Mouse (Mus musculus) neural tube, embryonic 11.5 days (tissue): ENCODE measurements at regions not wholly inside any gene's neighbourhood (a gene's known extent, or its start where the extent isn't known, plus 50 kb on each side); places are given as distances from the start of the nearest gene placed in this dataset.
A peak's percentile ranks its signal among the peaks of the same experiment; 100 is the strongest.

ENCODE experiments used
- ATAC-seq: fragments of 200-750 bp; cut with Nextera tagmentation; 2 replicates; pipeline ENCODE4 v1.8.0; 2017; ENCODE audit warnings: moderate number of reproducible peaks, mild to moderate bottlenecking, moderate TSS enrichment, moderate library complexity; ENCODE audit not compliant: insufficient read depth, low FRiP score, low TSS enrichment
- DNase-seq: peaks from one replicate; pipeline ENCODE4 v3.0.0-alpha.2; 2015; ENCODE audit warnings: low spot score
- H3K27ac ChIP-seq: fragments of 300-500 bp; sonication (generic); 2 replicates; pipeline ENCODE4 v1.5.1; 2014; ENCODE audit warnings: low read depth, mild to moderate bottlenecking, low read length
- H3K27me3 ChIP-seq: fragments of 300-500 bp; sonication (generic); 2 replicates; pipeline ENCODE4 v1.6.1; 2014; ENCODE audit warnings: mild to moderate bottlenecking, low read length, mixed read lengths; ENCODE audit not compliant: control insufficient read depth, insufficient read depth
- H3K36me3 ChIP-seq: fragments of 300-500 bp; sonication (generic); 2 replicates; pipeline ENCODE4 v1.6.1; 2014; ENCODE audit warnings: mild to moderate bottlenecking, low read length, moderate library complexity, mixed read lengths; ENCODE audit not compliant: control insufficient read depth, insufficient read depth
- H3K4me1 ChIP-seq: fragments of 300-500 bp; sonication (generic); 2 replicates; pipeline ENCODE4 v1.6.1; 2014; ENCODE audit warnings: low read length, mixed read lengths; ENCODE audit not compliant: control insufficient read depth, insufficient read depth
- H3K4me2 ChIP-seq: fragments of 300-500 bp; sonication (generic); 2 replicates; pipeline ENCODE4 v1.6.1; 2014; ENCODE audit warnings: low read depth, mild to moderate bottlenecking, moderate library complexity
- H3K4me3 ChIP-seq: fragments of 300-500 bp; sonication (generic); 2 replicates; pipeline ENCODE4 v1.5.1; 2014; ENCODE audit warnings: low read depth, low read length
- H3K9ac ChIP-seq: fragments of 300-500 bp; sonication (generic); 2 replicates; pipeline ENCODE4 v1.6.1; 2014; ENCODE audit warnings: mild to moderate bottlenecking, low read length
- H3K9me3 ChIP-seq: fragments of 300-500 bp; sonication (generic); 2 replicates; pipeline ENCODE4 v1.6.1; 2016; ENCODE audit warnings: low read length; ENCODE audit not compliant: control insufficient read depth
- WGBS: fragments of 180-500 bp; shearing (Covaris S2); extraction: QIAGEN DNeasy Blood & Tissue Kit; methylation state at CpG from one replicate; pipeline ENCODE4 v1.1.7; 2014; 5-methylcytosine and 5-hydroxymethylcytosine counted together

GRCm38 (mm10) chr11:25365433-25365832 is 845.1 kb downstream of the 5730522E02Rik start:
- Histone ChIP-seq H3K9ac (no peak overlapping the region), H3K36me3 (no peaks in the 10 kb centered on the region), H3K4me3 (no peak overlapping the region), H3K27me3 (no peaks in the 10 kb centered on the region), H3K27ac (no peak overlapping the region), H3K4me2 (no peak overlapping the region), H3K9me3 (no peaks in the 10 kb centered on the region), H3K4me1 (no peaks in the 10 kb centered on the region)
- ATAC-seq (no peak), DNase-seq (no peak)
- WGBS, result 76% methylated on average over 6 of the region's 6 CpGs

- WGBS, result 74% methylated on average over 1 of the region's 1 CpGs
- ATAC-seq (no peak), DNase-seq (no peak)
- Histone ChIP-seq H3K4me1 (peaks cover 12% of the 10 kb centered on the region), H3K9ac (no peak overlapping the region), H3K36me3 (no peaks in the 10 kb centered on the region), H3K9me3 (no peaks in the 10 kb centered on the region), H3K27me3 (no peaks in the 10 kb centered on the region), H3K27ac (no peak overlapping the region), H3K4me2 (no peak overlapping the region), H3K4me3 (no peak overlapping the region)
Measured at GRCm38 (mm10) chr11:25359723-25360122, 850.8 kb downstream of the 5730522E02Rik start.

DNA sequence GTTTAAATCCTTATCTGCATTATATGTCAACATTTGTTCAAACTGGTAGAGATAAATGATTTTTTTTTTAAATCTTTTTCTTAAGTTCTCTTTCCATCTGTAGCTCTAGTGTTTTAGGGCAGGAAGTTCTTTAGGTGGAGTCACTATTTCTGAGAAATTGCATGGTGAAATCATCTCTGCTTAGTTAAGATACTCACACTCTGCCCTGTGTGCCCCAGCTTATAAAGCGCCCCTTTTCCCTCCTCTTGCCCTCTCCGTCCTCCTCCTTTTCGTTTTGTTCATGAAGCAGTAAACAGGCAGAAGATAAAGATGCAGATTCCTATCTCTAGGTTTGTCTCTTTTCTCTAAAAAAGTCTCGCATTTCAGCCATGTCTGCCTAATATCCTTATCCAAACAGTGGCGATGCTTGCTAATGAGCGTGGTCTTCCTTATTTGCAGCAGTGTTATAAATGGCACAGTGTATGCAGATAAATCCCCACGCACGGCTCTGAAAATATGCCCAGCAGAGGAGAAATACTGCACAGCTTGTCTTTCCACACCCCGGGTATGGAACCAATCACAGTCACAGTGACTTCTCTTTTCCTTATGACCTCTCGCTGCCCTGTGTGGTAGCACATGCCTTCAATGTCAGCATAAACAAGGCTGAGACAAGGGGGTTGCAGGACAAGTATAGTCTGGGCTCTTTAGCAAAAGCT is 852.7 kb downstream of the 5730522E02Rik start:
- DNase-seq (peak; percentile 31), ATAC-seq (peak; percentile 17; the same call in 1 of the 2 replicates)
- H3K4me1 ChIP-seq, result peaks cover 12% of the 10 kb centered on the region
- H3K27me3 ChIP-seq, result no peaks in the 10 kb centered on the region
- H3K4me2 ChIP-seq, result peak overlapping the region; percentile 35
- H3K4me3 ChIP-seq, result no peak overlapping the region
- WGBS, result 20% methylated on average over 10 of the region's 10 CpGs
- peak overlapping the region; percentile 28 for H3K9ac ChIP-seq
- H3K36me3 ChIP-seq, result no peaks in the 10 kb centered on the region
- no peaks in the 10 kb centered on the region for H3K9me3 ChIP-seq
- H3K27ac ChIP-seq, result peak overlapping the region; percentile 91

DNA sequence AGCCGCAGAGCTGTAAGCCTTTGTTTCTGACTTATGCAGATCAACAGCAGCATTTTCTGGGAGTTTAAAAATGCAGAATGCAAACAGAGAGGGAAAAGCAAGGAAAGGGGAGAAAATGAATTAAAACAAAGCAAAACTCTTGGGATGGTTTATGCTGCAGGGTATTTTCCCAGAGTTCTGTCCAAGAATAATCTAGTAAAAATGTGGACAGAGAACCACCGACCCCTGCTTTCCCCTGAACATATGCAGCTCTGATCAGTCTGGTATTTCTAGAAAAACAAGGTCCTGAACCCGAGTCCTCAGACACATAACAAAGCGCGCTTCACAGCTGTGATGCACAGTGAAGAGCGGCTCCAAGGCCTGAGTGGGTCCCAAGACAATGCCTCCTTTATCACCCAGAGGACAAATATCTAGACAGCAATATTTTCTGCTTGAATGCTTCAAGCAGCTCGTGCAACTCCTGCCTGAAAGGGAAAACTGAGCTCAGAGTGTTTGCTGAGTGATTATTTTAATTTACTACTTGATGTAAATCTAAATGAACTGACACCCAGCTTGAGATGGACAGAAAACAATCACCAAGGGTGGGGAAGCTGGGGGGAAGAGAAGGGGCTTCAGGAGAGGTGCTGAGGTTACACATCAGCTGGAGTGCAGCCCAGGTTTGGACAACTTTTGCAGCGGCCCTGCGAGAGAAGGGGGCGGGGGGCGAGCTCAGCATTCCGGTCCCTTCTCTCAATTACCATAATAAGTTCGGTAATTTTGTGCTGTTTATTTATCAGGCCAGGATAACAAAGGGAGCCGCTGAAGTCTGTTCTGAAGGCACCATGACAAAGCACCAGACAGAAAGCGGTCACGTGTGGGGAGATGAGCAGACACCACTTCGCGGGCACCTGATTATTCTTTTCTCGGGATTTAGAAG is 853.6 kb downstream of the 5730522E02Rik start:
- 7% methylated on average over 19 of the region's 19 CpGs for whole genome bisulfite sequencing
- peak overlapping the region; percentile 35 for H3K4me2 ChIP-seq
- H3K9me3 ChIP-seq, result no peaks in the 10 kb centered on the region
- H3K27me3 ChIP-seq, result no peaks in the 10 kb centered on the region
- peaks cover 12% of the 10 kb centered on the region for H3K4me1 ChIP-seq
- H3K9ac ChIP-seq, result peak overlapping the region; percentile 46
- H3K27ac ChIP-seq, result peak overlapping the region; percentile 91
- peak; percentile 96 for ATAC-seq
- H3K36me3 ChIP-seq, result no peaks in the 10 kb centered on the region
- DNase-seq, result peak; percentile 81
- H3K4me3 ChIP-seq, result no peak overlapping the region

DNA sequence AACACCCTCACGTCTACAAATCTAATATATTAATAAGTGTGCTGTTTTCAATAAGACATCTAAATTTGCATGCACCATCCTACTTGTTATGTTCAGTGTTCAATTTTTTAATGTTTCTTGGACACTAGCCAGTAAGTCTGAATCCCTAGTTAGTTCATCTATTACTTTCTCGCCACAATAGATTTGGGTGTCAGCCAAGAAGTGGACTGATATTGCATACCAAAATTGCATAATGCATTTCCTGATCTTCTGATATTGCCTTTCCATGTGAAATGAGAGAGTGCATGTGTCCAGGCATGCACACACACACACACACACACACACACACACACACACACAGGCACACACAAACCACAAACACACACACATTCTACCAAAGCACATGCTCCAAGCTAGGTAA is 874.9 kb downstream of the 5730522E02Rik start:
- Histone ChIP-seq H3K4me2 (no peak overlapping the region), H3K27ac (no peak overlapping the region), H3K27me3 (no peaks in the 10 kb centered on the region), H3K4me3 (no peak overlapping the region), H3K36me3 (no peaks in the 10 kb centered on the region), H3K9ac (no peak overlapping the region), H3K4me1 (no peaks in the 10 kb centered on the region), H3K9me3 (no peaks in the 10 kb centered on the region)
- ATAC-seq (no peak), DNase-seq (no peak)
- WGBS, result 93% methylated on average over 2 of the region's 2 CpGs

DNA sequence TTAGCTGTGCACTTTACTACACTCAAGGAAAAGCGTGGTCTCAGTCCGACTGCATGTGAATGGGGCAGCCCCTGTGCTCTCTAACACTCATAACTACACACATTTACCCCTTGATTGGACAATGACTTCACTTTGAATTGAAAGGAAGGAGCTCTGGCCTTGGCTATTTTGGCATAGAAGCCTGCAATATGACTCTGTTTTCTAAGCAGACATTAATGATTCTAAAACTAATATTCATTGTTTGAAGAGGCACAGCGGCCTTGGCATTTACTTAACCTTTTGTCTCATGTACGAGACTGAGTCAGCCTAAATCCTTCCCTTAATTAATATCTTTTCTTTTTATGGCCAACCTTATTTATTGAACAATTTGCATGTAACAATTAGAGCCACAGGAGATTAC is 879.9 kb downstream of the 5730522E02Rik start:
- Histone ChIP-seq H3K27ac (no peak overlapping the region), H3K4me1 (no peaks in the 10 kb centered on the region), H3K9me3 (no peaks in the 10 kb centered on the region), H3K9ac (no peak overlapping the region), H3K36me3 (no peaks in the 10 kb centered on the region), H3K4me3 (no peak overlapping the region), H3K4me2 (no peak overlapping the region), H3K27me3 (no peaks in the 10 kb centered on the region)
- no peak for DNase-seq
- WGBS, result 81% methylated on average over 4 of the region's 4 CpGs
- no peak for ATAC-seq

- DNase-seq (no peak), ATAC-seq (no peak)
- Histone ChIP-seq H3K4me1 (no peaks in the 10 kb centered on the region), H3K4me2 (no peak overlapping the region), H3K27ac (no peak overlapping the region), H3K9me3 (no peaks in the 10 kb centered on the region), H3K27me3 (no peaks in the 10 kb centered on the region), H3K36me3 (no peaks in the 10 kb centered on the region), H3K4me3 (no peak overlapping the region), H3K9ac (no peak overlapping the region)
Measured at GRCm38 (mm10) chr11:25322426-25322825, 888.1 kb downstream of the 5730522E02Rik start.

GRCm38 (mm10) chr11:25321494-25321893 is 889.1 kb downstream of the 5730522E02Rik start:
- Histone ChIP-seq H3K27me3 (no peaks in the 10 kb centered on the region), H3K36me3 (no peaks in the 10 kb centered on the region), H3K27ac (no peak overlapping the region), H3K4me3 (no peak overlapping the region), H3K9me3 (no peaks in the 10 kb centered on the region), H3K4me2 (no peak overlapping the region), H3K9ac (no peak overlapping the region), H3K4me1 (no peaks in the 10 kb centered on the region)
- ATAC-seq, result no peak
- 91% methylated on average over 4 of the region's 4 CpGs for WGBS
- DNase-seq, result no peak

DNA sequence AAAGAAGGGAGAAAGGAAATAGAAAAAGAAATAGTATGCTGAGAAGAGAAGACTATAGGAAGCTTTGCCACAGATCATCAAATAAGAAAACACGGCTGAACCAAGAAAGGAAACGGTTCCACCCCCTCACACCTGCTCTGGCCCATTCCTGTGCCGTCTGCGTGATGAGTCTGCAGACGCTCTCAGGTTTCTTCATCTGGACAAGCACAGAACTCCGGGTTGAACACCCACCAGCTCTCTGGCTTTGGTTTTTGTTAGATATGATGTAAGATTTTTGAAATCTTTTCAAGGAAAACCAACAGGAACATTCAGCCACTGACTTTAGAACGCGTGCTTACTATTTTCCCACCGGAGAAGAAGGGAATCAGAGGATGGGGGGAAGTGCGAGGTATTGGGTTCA is 895.9 kb downstream of the 5730522E02Rik start:
- DNase-seq (no peak), ATAC-seq (no peak)
- Histone ChIP-seq H3K4me1 (peaks cover 5% of the 10 kb centered on the region), H3K9ac (no peak overlapping the region), H3K36me3 (no peaks in the 10 kb centered on the region), H3K27me3 (no peaks in the 10 kb centered on the region), H3K9me3 (no peaks in the 10 kb centered on the region), H3K27ac (no peak overlapping the region), H3K4me2 (no peak overlapping the region), H3K4me3 (no peak overlapping the region)
- 69% methylated on average over 10 of the region's 10 CpGs for WGBS
